Mouse (Mus musculus): ENCODE results near the gene Rdh13.
"Not testable (repeated sequence)": the region's sequence is repeated elsewhere in the genome, so short reads cannot be mapped to it uniquely, and the experiment has no call there.

Gene Rdh13

DNA sequence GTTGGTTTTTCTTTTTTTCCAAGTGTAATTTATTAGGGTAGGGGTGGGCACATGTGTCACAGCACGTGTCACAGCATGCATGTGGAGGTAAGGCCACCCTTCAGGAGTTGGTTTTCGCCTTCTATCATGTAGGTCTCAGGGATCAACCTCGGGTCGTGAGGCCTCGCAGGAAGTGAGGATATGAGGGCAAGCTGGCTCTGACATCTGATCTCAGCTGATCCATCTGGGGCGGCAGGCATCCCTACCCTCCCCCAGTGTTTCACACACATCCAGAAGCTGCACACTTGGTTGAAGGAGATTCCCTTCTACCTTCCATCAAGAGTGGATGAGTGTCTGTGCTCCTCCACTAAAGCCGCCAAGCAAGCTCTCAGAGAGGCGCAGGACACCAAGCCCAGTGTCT is 13.4 kb downstream of the Rdh13 start:
- DNase-seq = no peak

DNA sequence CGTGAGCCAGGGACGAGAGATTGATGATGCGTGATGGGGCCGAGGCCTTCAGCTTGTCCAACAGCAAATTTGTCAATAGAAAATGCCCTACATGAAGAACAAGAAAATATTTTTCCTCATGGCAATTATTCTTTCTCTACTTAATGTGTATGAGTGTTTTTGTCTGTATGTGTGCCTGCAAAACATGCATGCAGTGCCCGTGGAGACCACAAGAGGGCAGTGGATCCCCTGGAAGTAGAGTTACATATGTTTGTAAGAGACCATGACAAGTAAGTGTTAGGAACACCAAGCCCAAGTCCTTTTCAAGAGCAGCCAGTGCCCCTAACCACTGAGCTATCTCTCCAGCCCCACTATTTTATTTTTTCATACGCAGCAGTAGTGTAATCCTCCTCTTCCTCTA is 13.9 kb downstream of the Rdh13 start:
- peak; percentile 66 to 87 for DNase-seq

DNA sequence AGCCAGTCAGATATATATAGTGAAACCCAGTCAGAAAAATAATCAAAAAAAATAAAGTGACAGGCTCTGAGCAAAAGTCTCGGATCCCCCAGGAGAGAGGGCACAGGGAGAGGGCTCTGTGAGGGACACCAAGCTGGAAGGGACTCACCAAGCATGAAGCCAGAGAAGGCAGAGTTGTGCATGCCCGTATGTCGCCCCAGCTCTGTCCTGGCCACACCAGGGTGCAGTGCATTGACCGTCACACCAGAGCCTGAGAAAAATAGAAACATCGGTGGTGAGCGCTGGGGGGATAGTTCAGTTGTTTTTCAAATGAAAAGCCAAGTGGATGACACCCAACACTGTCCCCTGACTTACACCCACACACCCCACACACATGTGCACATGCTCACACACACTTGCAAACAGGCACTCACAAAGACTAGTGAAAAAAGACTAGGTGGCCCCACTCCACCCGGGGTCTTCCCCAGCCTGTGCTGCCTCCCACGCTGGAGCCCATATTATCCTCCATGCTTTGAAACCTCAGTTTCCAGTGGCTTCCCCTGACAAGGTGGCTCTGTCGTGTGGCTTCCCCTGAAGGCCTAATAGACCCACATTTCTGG is 15.1 kb downstream of the Rdh13 start:
- no peak for DNase-seq

- DNase-seq = peak; percentile 91 to 96
Observed at GRCm38 (mm10) chr7:4427161-4427912, 18.1 kb downstream of the Rdh13 start.

DNA sequence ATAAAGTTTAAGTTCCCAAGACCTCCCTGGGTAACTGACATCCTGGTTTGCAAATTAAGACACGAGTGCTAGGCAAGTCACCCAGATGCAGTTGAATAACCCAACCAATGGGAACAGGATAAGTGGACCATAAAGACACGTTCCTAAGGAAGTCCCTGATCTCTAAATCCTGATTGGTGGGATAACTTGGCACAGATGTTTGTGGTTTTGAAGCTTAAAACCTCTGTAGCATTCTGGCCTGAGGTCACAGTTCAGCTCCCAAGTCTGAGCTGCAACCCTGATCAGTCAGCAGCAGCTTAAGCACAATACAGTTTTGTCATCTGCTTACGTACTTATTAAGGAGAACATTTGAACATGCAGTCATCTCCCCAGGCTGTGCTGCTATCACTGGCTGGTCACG is 25.2 kb downstream of the Rdh13 start:
- DNase-seq = no peak

DNA sequence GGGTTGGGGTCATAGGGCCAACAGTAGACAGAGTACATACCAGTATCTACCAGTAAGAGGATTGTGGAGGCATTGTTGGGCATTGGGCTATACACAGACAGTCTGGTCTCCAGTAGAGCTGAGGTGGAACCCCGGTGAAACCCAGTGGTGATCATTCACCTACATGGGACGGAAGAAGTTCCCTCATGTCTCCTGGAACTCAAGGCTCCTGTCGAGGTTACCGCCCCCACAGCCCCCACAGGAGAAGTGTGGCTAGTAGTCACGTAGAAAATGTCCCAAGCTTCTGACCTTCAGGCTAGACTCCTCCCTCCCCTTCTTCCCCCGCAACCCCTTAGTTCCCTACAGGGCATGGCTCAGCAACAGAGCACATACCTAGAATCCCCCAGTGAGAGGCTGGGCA is 25.8 kb downstream of the Rdh13 start:
- DNase-seq = no peak

DNA sequence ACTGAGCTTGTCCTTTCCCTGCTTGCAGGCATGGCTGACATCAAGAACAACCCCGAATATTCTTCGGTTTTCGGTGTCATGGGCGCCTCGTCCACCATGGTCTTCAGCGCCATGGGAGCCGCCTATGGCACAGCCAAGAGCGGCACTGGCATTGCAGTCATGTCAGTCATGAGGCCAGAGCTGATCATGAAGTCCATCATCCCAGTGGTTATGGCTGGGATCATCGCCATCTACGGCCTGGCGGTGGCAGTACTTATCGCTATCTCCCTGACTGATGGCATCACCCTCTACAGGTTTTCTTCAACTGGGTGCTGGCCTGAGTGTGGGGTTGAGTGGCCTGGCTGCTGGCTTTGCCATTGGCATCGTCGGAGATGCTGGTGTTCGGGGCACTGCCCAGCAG is 33.0 kb downstream of the Rdh13 start:
- DNase-seq = not testable (repeated sequence)

DNA sequence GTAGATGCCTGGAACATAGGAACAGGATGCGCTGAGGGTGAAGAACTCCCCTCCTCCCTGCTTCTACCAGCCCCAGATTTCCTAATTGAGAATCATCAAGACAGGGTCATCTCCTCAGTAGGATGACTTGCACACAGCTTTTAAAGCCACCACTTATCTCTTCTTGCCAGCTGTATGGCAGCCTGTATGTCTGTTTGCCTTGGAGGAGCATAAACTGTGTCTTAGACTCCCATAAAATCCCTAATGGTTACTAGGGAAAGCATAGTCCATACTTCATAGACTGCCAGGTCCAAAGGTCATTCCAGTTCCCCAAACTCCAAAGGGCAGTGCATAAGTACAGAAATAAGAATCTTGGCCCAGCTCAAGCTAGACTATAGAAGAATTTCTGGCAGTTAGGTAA is 47.7 kb downstream of the Rdh13 start, which contains the start of gene Gp6:
TSS of gene Gp6 (minus strand) at position 15 of the 400 bp plus-strand sequence.
- peak in 1 of 2 experiments; percentile 3 for DNase-seq

All from kidney, adult 8-10 months (tissue).